Mouse (Mus musculus): ENCODE measurements around the gene Vezt. TPM values are rescaled to one million over a fixed set of nuclear protein-coding genes. Genes with fewer than 3 reads are reported as not detected.

The Vezt gene
- total RNA-seq (2021): 10 to 100 TPM; 29.0 to 34.7 TPM
- long read RNA-seq, experiment 1, full-length matches to known transcripts: 6 of 7 reads
- long read RNA-seq, experiment 1, partial matches to known transcripts: 0 of 7 reads
- long read RNA-seq, experiment 1, other reads (novel, unspliced or antisense): 1 of 7 reads
- long read RNA-seq, experiment 2, full-length matches to known transcripts: 3 of 9 reads
- long read RNA-seq, experiment 2, partial matches to known transcripts: 1 of 9 reads
- long read RNA-seq, experiment 2, other reads (novel, unspliced or antisense): 5 of 9 reads

- DNase-seq (ENCODE audit: low spot score in 2 of 2): peak; percentile 94 to 98
Measured at GRCm38 (mm10) chr10:94035658-94036374, at the start of gene Vezt, which contains the start of gene Fgd6. Gene Vezt, minus strand, starts transcription at chr10:94035817. Gene Fgd6, plus strand, starts transcription at chr10:94036001.

- DNase-seq (ENCODE audit: low spot score in 2 of 2): no peak
Measured at GRCm38 (mm10) chr10:94082040-94082734, 46.6 kb upstream of the Vezt start.

GRCm38 (mm10) chr10:94080740-94081139 is 45.1 kb upstream of the Vezt start:
- no peak for DNase-seq (ENCODE audit: low spot score in 2 of 2)

GRCm38 (mm10) chr10:94076966-94077825 is 41.6 kb upstream of the Vezt start:
- DNase-seq (ENCODE audit: low spot score in 2 of 2): no peak

- no peak for DNase-seq (ENCODE audit: low spot score in 2 of 2)
Measured at GRCm38 (mm10) chr10:94072916-94073465, 37.4 kb upstream of the Vezt start.

- no peak for DNase-seq (ENCODE audit: low spot score in 2 of 2)
Measured at GRCm38 (mm10) chr10:94072261-94072915, 36.8 kb upstream of the Vezt start.

GRCm38 (mm10) chr10:94071641-94072040 is 36.0 kb upstream of the Vezt start:
- DNase-seq (ENCODE audit: low spot score in 2 of 2): no peak

GRCm38 (mm10) chr10:94068701-94069100 is 33.1 kb upstream of the Vezt start:
- DNase-seq (ENCODE audit: low spot score in 2 of 2): no peak

GRCm38 (mm10) chr10:94066896-94067295 is 31.3 kb upstream of the Vezt start:
- DNase-seq (ENCODE audit: low spot score in 2 of 2): no peak

GRCm38 (mm10) chr10:94062357-94062756 is 26.7 kb upstream of the Vezt start:
- no peak for DNase-seq (ENCODE audit: low spot score in 2 of 2)

GRCm38 (mm10) chr10:94060190-94060589 is 24.6 kb upstream of the Vezt start:
- DNase-seq (ENCODE audit: low spot score in 2 of 2): no peak

GRCm38 (mm10) chr10:94059618-94060055 is 24.0 kb upstream of the Vezt start:
- DNase-seq (ENCODE audit: low spot score in 2 of 2): no peak

GRCm38 (mm10) chr10:94056487-94056886 is 20.9 kb upstream of the Vezt start:
- no peak for DNase-seq (ENCODE audit: low spot score in 2 of 2)

GRCm38 (mm10) chr10:94050736-94051135 is 15.1 kb upstream of the Vezt start:
- no peak for DNase-seq (ENCODE audit: low spot score in 2 of 2)

GRCm38 (mm10) chr10:94049121-94049520 is 13.5 kb upstream of the Vezt start:
- DNase-seq (ENCODE audit: low spot score in 2 of 2): no peak

- DNase-seq (ENCODE audit: low spot score in 2 of 2): no peak
Measured at GRCm38 (mm10) chr10:94047845-94048559, 12.4 kb upstream of the Vezt start.

GRCm38 (mm10) chr10:94047024-94047423 is 11.4 kb upstream of the Vezt start:
- no peak for DNase-seq (ENCODE audit: low spot score in 2 of 2)

- DNase-seq (ENCODE audit: low spot score in 2 of 2): no peak
Measured at GRCm38 (mm10) chr10:94045301-94045700, 9.7 kb upstream of the Vezt start.

GRCm38 (mm10) chr10:94043908-94044307 is 8.3 kb upstream of the Vezt start:
- no peak for DNase-seq (ENCODE audit: low spot score in 2 of 2)

Measured in adrenal gland, postnatal 4 days (tissue).